Mouse (Mus musculus) kidney, embryonic 14.5 days (tissue): ENCODE measurements around the gene Cacna1d. TPM values are rescaled to one million over a fixed set of nuclear protein-coding genes. Genes with fewer than 3 reads are reported as not detected.

ENCODE experiments used
- ATAC-seq: fragments of 200-750 bp; cut with Nextera tagmentation; 2 replicates; pipeline ENCODE4 v1.8.0; 2017; ENCODE audit warnings: moderate number of reproducible peaks, mild to moderate bottlenecking, moderate TSS enrichment, moderate library complexity; ENCODE audit not compliant: low FRiP score, low TSS enrichment
- H3K27ac ChIP-seq: fragments of 300-500 bp; sonication (generic); 2 replicates; pipeline ENCODE4 v1.5.1; 2014; ENCODE audit warnings: low read depth, mild to moderate bottlenecking, low read length, moderate library complexity, mixed read lengths
- H3K27me3 ChIP-seq: fragments of 300-500 bp; sonication (generic); 2 replicates; pipeline ENCODE4 v1.6.1; 2014; ENCODE audit warnings: mild to moderate bottlenecking, low read length; ENCODE audit not compliant: control insufficient read depth, insufficient read depth
- H3K36me3 ChIP-seq: fragments of 300-500 bp; sonication (generic); 2 replicates; pipeline ENCODE4 v1.6.1; 2014; ENCODE audit warnings: low read length, mixed read lengths; ENCODE audit not compliant: control insufficient read depth, insufficient read depth
- H3K4me1 ChIP-seq: fragments of 300-500 bp; sonication (generic); 2 replicates; pipeline ENCODE4 v1.6.1; 2014; ENCODE audit warnings: low read length, mixed read lengths; ENCODE audit not compliant: control insufficient read depth, insufficient read depth
- H3K4me2 ChIP-seq: fragments of 300-500 bp; sonication (generic); replicated peaks from 2 replicates; pipeline ENCODE4 v1.6.1; 2014; ENCODE audit warnings: low read depth, mild to moderate bottlenecking, low read length
- H3K4me3 ChIP-seq: fragments of 300-500 bp; sonication (generic); 2 replicates; pipeline ENCODE4 v1.5.1; 2014; ENCODE audit warnings: mild to moderate bottlenecking, low read length
- H3K9ac ChIP-seq: fragments of 300-500 bp; sonication (generic); 2 replicates; pipeline ENCODE4 v1.6.1; 2014; ENCODE audit warnings: low read depth, mild to moderate bottlenecking, low read length, moderate library complexity
- H3K9me3 ChIP-seq: fragments of 300-500 bp; sonication (generic); 2 replicates; pipeline ENCODE4 v1.6.1; 2016; ENCODE audit warnings: low read length; ENCODE audit not compliant: control insufficient read depth
- WGBS: fragments of 180-500 bp; shearing (Covaris S2); extraction: QIAGEN DNeasy Blood & Tissue Kit; methylation state at CpG from one replicate; pipeline ENCODE4 v1.1.7; 2014; 5-methylcytosine and 5-hydroxymethylcytosine counted together
- polyA plus RNA-seq: library from polyadenylated mRNA; unstranded; fragments of >200 nt; fragmentation: Nextera tagmentation; extraction: Ambion mirVana; gene quantifications from 2 replicates; pipeline ENCODE4 v1.2.1, GENCODE M21; 2014

Gene Cacna1d
- polyA plus RNA-seq, 1 experiment from 2014 or later: 5.1 TPM

GRCm38 (mm10) chr14:30367074-30367473 is 124.2 kb downstream of the Cacna1d start:
- H3K9ac ChIP-seq: no peak overlapping the region
- no peaks in the 10 kb centered on the region for H3K9me3 ChIP-seq
- WGBS: 83% methylated on average over 4 of the region's 4 CpGs
- no peak overlapping the region for H3K4me2 ChIP-seq
- no peak overlapping the region for H3K4me3 ChIP-seq
- H3K36me3 ChIP-seq: no peaks in the 10 kb centered on the region
- no peak for ATAC-seq
- H3K27ac ChIP-seq: no peak overlapping the region
- H3K4me1 ChIP-seq: no peaks in the 10 kb centered on the region
- no peaks in the 10 kb centered on the region for H3K27me3 ChIP-seq

- Histone ChIP-seq H3K4me2 (no peak overlapping the region), H3K9me3 (no peaks in the 10 kb centered on the region), H3K27me3 (no peaks in the 10 kb centered on the region), H3K27ac (no peak overlapping the region), H3K9ac (no peak overlapping the region), H3K4me1 (no peaks in the 10 kb centered on the region), H3K36me3 (no peaks in the 10 kb centered on the region), H3K4me3 (no peak overlapping the region)
- no peak for ATAC-seq
- WGBS: 64% methylated on average over 5 of the region's 5 CpGs
These were observed 125.4 kb downstream of the Cacna1d start for GRCm38 (mm10) chr14:30365866-30366265.

GRCm38 (mm10) chr14:30363487-30364167 is 127.6 kb downstream of the Cacna1d start:
- H3K9me3 ChIP-seq: no peaks in the 10 kb centered on the region
- no peak overlapping the region for H3K4me2 ChIP-seq
- H3K36me3 ChIP-seq: no peaks in the 10 kb centered on the region
- 75% methylated on average over 3 of the region's 3 CpGs for WGBS
- no peak overlapping the region for H3K4me3 ChIP-seq
- H3K27me3 ChIP-seq: no peaks in the 10 kb centered on the region
- no peak for ATAC-seq
- H3K4me1 ChIP-seq: no peaks in the 10 kb centered on the region
- no peak overlapping the region for H3K9ac ChIP-seq
- no peak overlapping the region for H3K27ac ChIP-seq

- no peak overlapping the region for H3K4me3 ChIP-seq
- 86% methylated on average over 4 of the region's 4 CpGs for WGBS
- H3K36me3 ChIP-seq: no peaks in the 10 kb centered on the region
- H3K27ac ChIP-seq: no peak overlapping the region
- no peaks in the 10 kb centered on the region for H3K27me3 ChIP-seq
- no peak overlapping the region for H3K4me2 ChIP-seq
- H3K9ac ChIP-seq: no peak overlapping the region
- H3K9me3 ChIP-seq: no peaks in the 10 kb centered on the region
- H3K4me1 ChIP-seq: no peaks in the 10 kb centered on the region
- no peak for ATAC-seq
These were observed 128.9 kb downstream of the Cacna1d start for GRCm38 (mm10) chr14:30362370-30362769.

GRCm38 (mm10) chr14:30360478-30360877 is 130.8 kb downstream of the Cacna1d start:
- no peak overlapping the region for H3K4me2 ChIP-seq
- H3K4me3 ChIP-seq: no peak overlapping the region
- ATAC-seq: no peak
- no peaks in the 10 kb centered on the region for H3K27me3 ChIP-seq
- no peaks in the 10 kb centered on the region for H3K36me3 ChIP-seq
- no peaks in the 10 kb centered on the region for H3K9me3 ChIP-seq
- no peaks in the 10 kb centered on the region for H3K4me1 ChIP-seq
- WGBS: 46% methylated on average over 4 of the region's 4 CpGs
- no peak overlapping the region for H3K9ac ChIP-seq
- H3K27ac ChIP-seq: no peak overlapping the region

GRCm38 (mm10) chr14:30360004-30360403 is 131.3 kb downstream of the Cacna1d start:
- Histone ChIP-seq H3K4me1 (no peaks in the 10 kb centered on the region), H3K27ac (no peak overlapping the region), H3K27me3 (0 out of 2 replicates have a peak, but pooled peaks cover under 1% of the 10 kb centered on the region), H3K9ac (no peak overlapping the region), H3K4me2 (no peak overlapping the region), H3K4me3 (no peak overlapping the region), H3K36me3 (no peaks in the 10 kb centered on the region), H3K9me3 (no peaks in the 10 kb centered on the region)
- no peak for ATAC-seq
- WGBS: 77% methylated on average over 6 of the region's 6 CpGs

- H3K4me3 ChIP-seq: no peak overlapping the region
- no peaks in the 10 kb centered on the region for H3K9me3 ChIP-seq
- H3K27me3 ChIP-seq: 0 out of 2 replicates have a peak, but pooled peaks cover 4% of the 10 kb centered on the region
- H3K9ac ChIP-seq: no peak overlapping the region
- ATAC-seq: no peak
- 71% methylated on average over 1 of the region's 1 CpGs for WGBS
- no peak overlapping the region for H3K4me2 ChIP-seq
- no peak overlapping the region for H3K27ac ChIP-seq
- H3K4me1 ChIP-seq: no peaks in the 10 kb centered on the region
- H3K36me3 ChIP-seq: no peaks in the 10 kb centered on the region
These were observed 133.2 kb downstream of the Cacna1d start for GRCm38 (mm10) chr14:30358028-30358427.

GRCm38 (mm10) chr14:30356456-30356855 is 134.8 kb downstream of the Cacna1d start:
- no peak overlapping the region for H3K9ac ChIP-seq
- no peaks in the 10 kb centered on the region for H3K9me3 ChIP-seq
- peaks cover 9% of the 10 kb centered on the region; the same call in 1 of the 2 replicates for H3K27me3 ChIP-seq
- no peak overlapping the region for H3K4me2 ChIP-seq
- no peaks in the 10 kb centered on the region for H3K36me3 ChIP-seq
- WGBS: 85% methylated on average over 3 of the region's 3 CpGs
- H3K4me3 ChIP-seq: no peak overlapping the region
- no peak overlapping the region for H3K27ac ChIP-seq
- H3K4me1 ChIP-seq: peaks cover 7% of the 10 kb centered on the region; the same call in 1 of the 2 replicates
- no peak for ATAC-seq

- 63% methylated on average over 3 of the region's 3 CpGs for WGBS
- H3K4me2 ChIP-seq: no peak overlapping the region
These were observed 136.5 kb downstream of the Cacna1d start for GRCm38 (mm10) chr14:30354761-30355160.

More at GRCm38 (mm10) chr14:30354761-30355160, 136.5 kb downstream of the Cacna1d start:
- Histone ChIP-seq H3K27me3 (peaks cover 9% of the 10 kb centered on the region; the same call in 1 of the 2 replicates), H3K36me3 (no peaks in the 10 kb centered on the region), H3K4me3 (no peak overlapping the region), H3K27ac (no peak overlapping the region), H3K9me3 (no peaks in the 10 kb centered on the region), H3K4me1 (peaks cover 7% of the 10 kb centered on the region; the same call in 1 of the 2 replicates), H3K9ac (no peak overlapping the region)
- ATAC-seq: no peak
